Mouse (Mus musculus) limb, embryonic 11.5 days (tissue): ENCODE measurements around the gene Kansl2. TPM values are rescaled to one million over a fixed set of nuclear protein-coding genes. Genes with fewer than 3 reads are reported as not detected.
A peak's percentile ranks its signal among the peaks of the same experiment; 100 is the strongest.

Experiments
- ATAC-seq: fragments of 200-750 bp; cut with Nextera tagmentation; 2 replicates; pipeline ENCODE4 v1.8.0; 2017; ENCODE audit warnings: low read depth; ENCODE audit not compliant: insufficient number of reproducible peaks, low FRiP score, low TSS enrichment
- DNase-seq: peaks from one replicate; pipeline ENCODE4 v3.0.0-alpha.2; 2015; ENCODE audit warnings: low spot score
- H3K27ac ChIP-seq: fragments of 300-500 bp; sonication (generic); replicated peaks from 2 replicates; pipeline ENCODE4 v1.5.1; 2014; ENCODE audit warnings: low read depth, mild to moderate bottlenecking, low read length
- H3K27me3 ChIP-seq: fragments of 300-500 bp; sonication (generic); 2 replicates; pipeline ENCODE4 v1.6.1; 2014; ENCODE audit warnings: mild to moderate bottlenecking, low read length, mixed read lengths; ENCODE audit not compliant: control insufficient read depth, insufficient read depth
- H3K36me3 ChIP-seq: fragments of 300-500 bp; sonication (generic); 2 replicates; pipeline ENCODE4 v1.6.1; 2014; ENCODE audit warnings: mild to moderate bottlenecking, low read length, moderate library complexity, mixed read lengths; ENCODE audit not compliant: control insufficient read depth, insufficient read depth
- H3K4me1 ChIP-seq: fragments of 300-500 bp; sonication (generic); 2 replicates; pipeline ENCODE4 v1.6.1; 2014; ENCODE audit warnings: low read length, mixed read lengths; ENCODE audit not compliant: control insufficient read depth, insufficient read depth
- H3K4me2 ChIP-seq: fragments of 300-500 bp; sonication (generic); 2 replicates; pipeline ENCODE4 v1.6.1; 2014; ENCODE audit warnings: low read depth, mild to moderate bottlenecking, moderate library complexity; ENCODE audit not compliant: severe bottlenecking
- H3K4me3 ChIP-seq: fragments of 300-500 bp; sonication (generic); 2 replicates; pipeline ENCODE4 v1.5.1; 2014; ENCODE audit warnings: low read depth, low read length
- H3K9ac ChIP-seq: fragments of 300-500 bp; sonication (generic); 2 replicates; pipeline ENCODE4 v1.6.1; 2014; ENCODE audit warnings: mild to moderate bottlenecking, low read length
- H3K9me3 ChIP-seq: fragments of 300-500 bp; sonication (generic); 2 replicates; pipeline ENCODE4 v1.6.1; 2016; ENCODE audit warnings: low read length; ENCODE audit not compliant: control insufficient read depth
- WGBS: fragments of 180-500 bp; shearing (Covaris S2); extraction: QIAGEN DNeasy Blood & Tissue Kit; methylation state at CpG from one replicate; pipeline ENCODE4 v1.1.7; 2014; 5-methylcytosine and 5-hydroxymethylcytosine counted together
- polyA plus RNA-seq: library from polyadenylated mRNA; unstranded; fragments of >200 nt; fragmentation: Nextera tagmentation; extraction: Ambion mirVana; gene quantifications from 2 replicates; pipeline ENCODE4 v1.2.1, GENCODE M21; 2014

The Kansl2 gene
- 152 and 156 TPM in 2 replicates for polyA plus RNA-seq

DNA sequence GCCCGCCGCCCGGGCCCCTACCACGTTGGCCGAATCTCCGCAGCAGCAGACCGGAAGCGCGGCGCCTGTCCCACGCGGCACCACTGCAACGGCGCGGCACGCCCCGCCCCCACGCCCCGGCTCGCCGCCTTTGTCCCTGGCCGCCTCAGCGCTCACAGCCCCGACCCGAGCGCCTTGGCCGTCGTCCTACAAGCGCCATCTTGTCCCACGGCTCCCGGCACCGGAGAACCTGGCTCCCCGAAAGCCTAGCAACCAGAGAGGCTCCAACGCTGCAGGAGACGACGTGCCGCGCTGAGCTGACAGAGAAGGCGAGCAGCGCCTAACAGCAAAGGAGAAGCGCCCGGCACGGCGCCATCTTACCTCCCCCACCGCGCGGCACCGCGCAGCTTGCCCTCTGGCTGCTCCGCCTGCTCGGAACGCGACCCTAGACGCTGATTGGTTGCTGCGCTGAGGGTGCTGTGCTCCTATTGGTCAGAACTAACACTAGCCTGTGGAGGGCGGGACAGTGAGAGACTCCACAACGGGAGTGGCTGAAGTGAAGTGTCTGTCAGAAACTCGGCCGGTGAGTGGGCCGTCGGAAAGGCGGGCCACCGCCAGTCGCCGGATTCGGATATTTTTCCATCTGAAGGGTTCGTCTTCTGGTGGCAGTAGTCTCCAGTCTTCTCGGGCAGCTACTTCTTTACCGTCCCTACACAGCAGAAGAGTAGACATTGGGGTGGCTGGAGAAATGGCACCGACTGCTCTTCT is at the start of gene Kansl2:
Gene Kansl2 (minus strand): TSS at position 384 of the 747 bp plus-strand sequence.
- peak; percentile 100 for ATAC-seq
- under 1% methylated on average over 68 of the region's 70 CpGs for WGBS
- peaks cover 14% of the 10 kb centered on the region; the same call in 1 of the 2 replicates for H3K36me3 ChIP-seq
- H3K9me3 ChIP-seq = no peaks in the 10 kb centered on the region
- H3K27me3 ChIP-seq = no peaks in the 10 kb centered on the region
- H3K27ac ChIP-seq = peak within 1 kb of the TSS; percentile 96
- H3K4me3 ChIP-seq = peak within 1 kb of the TSS; percentile 82
- peak; percentile 98 for DNase-seq
- H3K4me1 ChIP-seq = peaks cover 2% of the 10 kb centered on the region; the same call in 1 of the 2 replicates
- peak within 1 kb of the TSS; percentile 84 for H3K4me2 ChIP-seq
- H3K9ac ChIP-seq = peak within 1 kb of the TSS; percentile 98

DNA sequence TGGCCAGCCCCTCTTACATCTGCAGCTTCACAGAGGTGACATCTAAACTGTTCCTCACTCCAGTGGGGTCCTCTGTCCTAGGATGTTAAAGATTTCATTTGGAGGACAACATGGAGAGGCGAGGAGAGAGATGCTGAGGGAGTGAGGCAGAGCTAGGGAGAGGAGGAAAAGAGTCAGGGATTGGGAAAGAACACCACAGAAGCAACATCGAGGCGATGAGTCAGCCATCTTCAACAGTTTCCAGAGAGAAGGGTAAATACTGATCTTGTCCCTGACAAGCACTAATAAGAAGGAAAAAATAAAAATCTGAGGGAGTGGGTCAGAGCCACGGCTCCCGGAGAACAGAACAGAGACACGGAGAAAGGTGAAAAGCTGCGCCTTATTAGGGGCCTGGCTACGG is 48.9 kb upstream of the Kansl2 start:
- no peak overlapping the region for H3K9ac ChIP-seq
- no peaks in the 10 kb centered on the region for H3K9me3 ChIP-seq
- H3K36me3 ChIP-seq = 0 out of 2 replicates have a peak, but pooled peaks cover 1% of the 10 kb centered on the region
- DNase-seq (no peak), ATAC-seq (no peak)
- 67% methylated on average over 8 of the region's 8 CpGs for WGBS
- H3K27ac ChIP-seq = no peak overlapping the region
- H3K4me3 ChIP-seq = no peak overlapping the region
- H3K4me1 ChIP-seq = no peaks in the 10 kb centered on the region
- H3K27me3 ChIP-seq = no peaks in the 10 kb centered on the region
- no peak overlapping the region for H3K4me2 ChIP-seq

DNA sequence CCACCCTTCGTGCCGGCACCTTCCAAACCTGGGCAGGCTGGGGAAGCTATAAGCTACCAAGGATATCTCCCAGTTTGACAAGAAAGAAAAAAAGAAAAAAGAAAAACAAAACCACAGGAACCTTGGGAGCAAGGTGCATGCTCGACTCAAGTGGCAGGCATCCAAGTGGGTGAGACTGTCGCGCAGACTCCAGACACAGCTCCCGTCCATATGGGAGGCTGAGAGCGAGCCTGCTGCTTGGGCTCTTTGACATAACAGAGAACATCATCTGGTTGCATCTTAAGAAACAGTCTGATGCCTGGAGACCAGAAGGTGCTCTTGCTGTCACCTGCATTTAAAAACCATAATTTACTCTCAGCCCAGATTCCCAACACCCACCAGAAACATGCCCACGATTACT is 48.3 kb upstream of the Kansl2 start:
- no peak for ATAC-seq
- Histone ChIP-seq H3K4me2 (no peak overlapping the region), H3K9ac (no peak overlapping the region), H3K36me3 (no peaks in the 10 kb centered on the region), H3K9me3 (no peaks in the 10 kb centered on the region), H3K27ac (no peak overlapping the region), H3K4me1 (no peaks in the 10 kb centered on the region), H3K27me3 (no peaks in the 10 kb centered on the region), H3K4me3 (no peak overlapping the region)
- WGBS = 85% methylated on average over 8 of the region's 8 CpGs
- DNase-seq = no peak

DNA sequence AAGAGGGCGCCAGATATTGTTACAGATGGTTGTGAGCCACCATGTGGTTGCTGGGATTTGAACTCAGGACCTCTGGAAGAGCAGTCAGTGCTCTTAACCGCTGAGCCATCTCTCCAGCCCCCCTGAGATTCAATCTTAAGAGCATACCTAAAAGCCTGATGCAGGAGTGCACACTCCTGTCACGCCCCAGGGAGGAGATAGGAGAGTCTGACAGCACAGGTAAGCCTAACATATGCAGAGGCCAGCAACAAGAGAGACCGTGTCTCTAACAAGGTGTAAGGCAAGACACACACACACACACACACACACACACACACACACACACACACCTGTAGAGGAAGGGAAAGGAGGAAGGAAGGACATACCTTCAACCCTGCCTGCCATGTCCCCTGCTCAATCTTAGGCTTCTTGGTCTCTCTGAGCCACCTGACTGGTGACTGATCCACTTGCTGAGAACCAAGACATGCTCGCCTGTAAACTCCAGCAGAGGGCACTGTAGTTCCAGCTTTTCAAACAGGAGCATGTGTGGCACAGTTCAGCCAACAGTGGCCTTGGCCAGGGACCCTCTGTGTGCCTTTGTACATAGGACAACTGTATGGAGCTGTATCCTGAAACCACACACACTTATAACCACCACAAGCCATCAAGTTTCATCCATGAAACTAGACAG is 45.9 kb upstream of the Kansl2 start:
- H3K36me3 ChIP-seq = no peaks in the 10 kb centered on the region
- no peaks in the 10 kb centered on the region for H3K4me1 ChIP-seq
- ATAC-seq (peak; percentile 70; the same call in 1 of the 2 replicates), DNase-seq (peak; percentile 89)
- H3K9me3 ChIP-seq = no peaks in the 10 kb centered on the region
- no peak overlapping the region for H3K9ac ChIP-seq
- WGBS = 39% methylated on average over 5 of the region's 5 CpGs
- no peak overlapping the region for H3K27ac ChIP-seq
- H3K4me3 ChIP-seq = no peak overlapping the region
- H3K4me2 ChIP-seq = no peak overlapping the region
- H3K27me3 ChIP-seq = no peaks in the 10 kb centered on the region

DNA sequence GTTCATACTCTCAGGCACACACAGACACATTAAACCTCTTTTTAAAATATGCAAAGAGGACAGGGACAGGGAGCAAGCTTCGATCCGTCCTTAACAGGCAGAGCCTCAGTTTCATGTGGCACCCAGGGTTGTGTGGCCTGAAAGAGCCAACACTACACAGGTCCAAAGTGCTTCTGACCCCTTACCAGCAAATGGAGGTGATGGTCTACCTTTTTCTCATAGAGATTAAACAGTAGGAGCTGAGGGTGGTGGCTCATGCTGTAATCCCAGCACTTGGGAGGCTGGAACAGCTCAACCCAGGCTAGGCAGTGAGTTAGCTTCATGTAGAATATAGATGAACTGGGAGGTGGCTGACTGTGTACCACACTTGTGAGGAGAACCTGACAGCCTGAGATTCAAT is 45.2 kb upstream of the Kansl2 start:
- H3K36me3 ChIP-seq = no peaks in the 10 kb centered on the region
- H3K9me3 ChIP-seq = no peaks in the 10 kb centered on the region
- H3K27ac ChIP-seq = no peak overlapping the region
- H3K9ac ChIP-seq = no peak overlapping the region
- WGBS = 90% methylated on average over 2 of the region's 2 CpGs
- no peak overlapping the region for H3K4me2 ChIP-seq
- DNase-seq (no peak), ATAC-seq (no peak)
- H3K4me1 ChIP-seq = no peaks in the 10 kb centered on the region
- H3K4me3 ChIP-seq = no peak overlapping the region
- H3K27me3 ChIP-seq = no peaks in the 10 kb centered on the region

DNA sequence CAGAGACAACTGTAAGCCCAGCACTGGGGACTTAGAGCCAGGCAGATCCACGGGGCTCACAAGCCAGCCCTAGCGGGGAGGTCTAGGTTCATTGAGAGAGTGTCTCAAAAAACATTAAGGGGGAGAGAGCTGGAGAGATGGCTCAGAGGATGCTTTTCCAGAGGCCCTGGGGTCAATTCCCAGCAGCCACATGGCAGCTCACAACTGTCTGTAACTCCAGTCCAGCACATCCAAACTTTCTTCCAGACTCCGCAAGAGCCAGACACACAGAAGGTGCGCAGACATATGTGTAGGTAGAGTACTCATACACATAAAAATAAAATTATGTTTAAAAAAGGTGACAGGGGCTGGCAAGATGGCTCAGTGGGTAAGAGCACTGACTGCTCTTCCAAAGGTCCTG is 39.2 kb upstream of the Kansl2 start:
- DNase-seq = no peak
- Histone ChIP-seq H3K4me2 (no peak overlapping the region), H3K9ac (no peak overlapping the region), H3K4me1 (peaks cover 6% of the 10 kb centered on the region; the same call in 1 of the 2 replicates), H3K27me3 (no peaks in the 10 kb centered on the region), H3K4me3 (no peak overlapping the region), H3K9me3 (no peaks in the 10 kb centered on the region), H3K27ac (no peak overlapping the region), H3K36me3 (no peaks in the 10 kb centered on the region)
- 71% methylated on average over 4 of the region's 4 CpGs for WGBS
- no peak for ATAC-seq

DNA sequence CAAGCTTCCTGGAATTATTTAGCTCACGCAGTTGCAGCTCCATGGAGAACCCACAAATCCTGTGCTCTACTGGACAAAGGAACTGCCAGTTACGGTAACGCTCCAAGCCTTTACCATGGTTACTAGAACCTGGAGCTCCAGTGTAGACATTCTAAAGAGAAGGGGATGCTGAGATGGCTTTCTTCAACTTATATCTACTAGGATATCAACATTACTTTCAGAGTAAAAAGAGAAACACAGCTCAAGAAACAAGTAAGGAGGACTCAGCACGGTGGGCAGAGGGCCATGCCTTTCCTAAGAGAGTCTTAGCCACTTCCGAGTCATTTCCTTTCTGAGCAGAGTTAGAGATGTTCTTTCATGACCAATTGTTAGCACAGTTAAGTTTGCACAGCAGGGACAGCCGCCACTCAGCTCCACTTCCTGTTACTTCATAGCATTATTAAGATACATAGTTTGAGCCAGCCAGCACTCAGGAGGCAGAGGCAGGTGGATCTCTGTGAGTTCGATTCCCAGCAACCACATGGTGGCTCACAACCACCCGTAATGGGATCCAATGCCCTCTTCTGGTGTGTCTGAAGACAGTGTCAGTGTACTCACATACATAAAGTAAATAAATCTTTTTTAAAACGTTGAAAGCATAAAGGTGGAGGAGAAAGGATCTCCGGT is 36.9 kb upstream of the Kansl2 start, which contains the start of the genes Ccnt1 and 4930415O20Rik:
Gene Ccnt1 (minus strand): TSS at position 51 of the 666 bp plus-strand sequence.
Gene 4930415O20Rik (plus strand): TSS at position 132 of the 666 bp plus-strand sequence.
- H3K4me3 ChIP-seq = no peak within 1 kb of the TSS
- H3K27ac ChIP-seq = no peak within 1 kb of the TSS
- H3K36me3 ChIP-seq = peaks cover 2% of the 10 kb centered on the region; the same call in 1 of the 2 replicates
- 82% methylated on average over 10 of the region's 10 CpGs for WGBS
- no peaks in the 10 kb centered on the region for H3K27me3 ChIP-seq
- DNase-seq (no peak), ATAC-seq (no peak)
- H3K9ac ChIP-seq = no peak within 1 kb of the TSS
- H3K9me3 ChIP-seq = no peaks in the 10 kb centered on the region
- no peak within 1 kb of the TSS for H3K4me2 ChIP-seq
- peaks cover 10% of the 10 kb centered on the region for H3K4me1 ChIP-seq

DNA sequence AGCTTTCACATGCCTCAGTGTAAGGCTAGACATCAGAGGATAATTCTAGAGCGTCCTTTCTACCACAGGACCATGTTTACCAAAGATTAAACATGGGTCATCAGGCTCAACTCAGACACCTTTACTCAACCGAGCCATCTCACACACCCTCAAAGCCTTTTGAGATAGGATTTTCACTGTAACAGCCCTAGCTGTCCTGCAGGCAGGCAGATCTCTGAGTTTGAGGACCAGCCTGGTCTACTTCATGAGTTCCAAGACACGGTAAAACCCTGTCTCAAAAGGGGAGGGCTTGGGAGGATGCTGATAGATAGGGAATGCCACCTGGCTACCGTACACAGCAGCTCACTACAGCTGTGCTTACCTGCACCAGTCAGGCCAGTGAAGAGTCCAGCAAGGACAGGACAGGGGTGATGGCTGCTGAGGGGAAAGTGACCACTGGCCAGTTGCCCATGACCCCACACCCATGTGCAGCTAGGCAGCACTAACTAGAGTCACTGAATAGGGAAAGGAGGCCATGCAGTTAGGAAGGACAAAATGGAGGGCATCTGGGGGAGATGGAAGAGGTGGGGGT is 35.8 kb upstream of the Kansl2 start:
- no peak for DNase-seq
- H3K36me3 ChIP-seq = peaks cover 2% of the 10 kb centered on the region; the same call in 1 of the 2 replicates
- no peak for ATAC-seq
- no peaks in the 10 kb centered on the region for H3K27me3 ChIP-seq
- peaks cover 18% of the 10 kb centered on the region for H3K4me1 ChIP-seq
- H3K4me2 ChIP-seq = no peak overlapping the region
- H3K4me3 ChIP-seq = no peak overlapping the region
- H3K9ac ChIP-seq = no peak overlapping the region
- no peaks in the 10 kb centered on the region for H3K9me3 ChIP-seq
- H3K27ac ChIP-seq = no peak overlapping the region
- 86% methylated on average over 4 of the region's 4 CpGs for WGBS
